ENCODE assay signal across 23 mouse cellular contexts in the genomic region with DNA sequence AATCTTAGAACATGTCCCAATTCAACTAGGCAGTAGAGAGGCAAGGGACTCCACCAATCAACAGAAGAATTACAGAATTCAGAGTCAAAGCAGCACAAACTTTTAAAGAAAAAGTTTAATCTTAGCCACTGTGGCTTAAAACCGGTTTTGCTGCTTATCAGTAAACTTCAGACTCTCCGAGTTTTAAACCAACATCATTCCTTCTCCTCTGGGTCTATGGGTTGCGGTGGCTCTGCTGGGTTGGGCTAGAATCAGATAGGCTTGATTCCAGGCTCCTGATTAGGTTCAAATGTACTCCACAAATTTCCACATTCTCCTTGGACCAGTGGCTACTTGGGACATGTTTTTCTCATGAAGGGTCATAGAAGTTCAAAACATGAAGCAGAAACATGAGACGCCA. TPM values are rescaled to one million over a fixed set of nuclear protein-coding genes. Genes with fewer than 3 reads are reported as not detected.
A peak's percentile ranks its signal among the peaks of the same experiment; 100 is the strongest.
DNase-seq lines count a peak whose midpoint lies in the region; ATAC-seq and TF ChIP-seq lines count a peak whose summit lies in the region.
"Had no signal": no experiment of that assay in that cellular context is flagged by ENCODE, and none has a peak within 500 bp of the region (broad histone marks: within the 10 kb centered on the region; RNA-seq: fewer than 3 reads in every experiment).

No protein-coding gene starts in this region.

- TF ChIP-seq CTCF in lung, postnatal 0 days (IDR thresholded peaks at IDR 0.05), result no peak
- no peak for TF ChIP-seq CTCF in MEL (IDR thresholded peaks at IDR 0.05 in 2 of 3, conservative IDR thresholded peaks at IDR 0.05 in 1 of 3; ENCODE audit: control insufficient read depth in 1 of 3, insufficient read depth in 1 of 3, low read depth in 2 of 3, low read length in 3 of 3, poor library complexity in 1 of 3, severe bottlenecking in 1 of 3)

- H3K27ac ChIP-seq in lung, postnatal 0 days (ENCODE audit: low read length), result no peak overlapping the region
- H3K27ac ChIP-seq in MEL (ENCODE audit: control insufficient read depth, low read depth, low read length), result no peak overlapping the region
- no peak overlapping the region for H3K27ac ChIP-seq in forebrain, embryonic 10.5 days
- H3K27ac ChIP-seq: embryonic facial prominence, embryonic 12.5 days; gastrocnemius, adult 2 months; hindbrain, embryonic 10.5 days; hindbrain, embryonic 14.5 days had no signal

- no peak overlapping the region for H3K4me3 ChIP-seq in lung, postnatal 0 days (ENCODE audit: low read depth, low read length)
- H3K4me3 ChIP-seq in MEL (ENCODE audit: control insufficient read depth in 1 of 2, insufficient read depth in 1 of 2, low read depth in 2 of 2, low read length in 2 of 2), result no peak overlapping the region
- no peak overlapping the region for H3K4me3 ChIP-seq in forebrain, embryonic 10.5 days
- H3K4me3 ChIP-seq: embryonic facial prominence, embryonic 12.5 days; gastrocnemius, adult 2 months; heart, embryonic 12.5 days; hindbrain, embryonic 10.5 days had no signal

- no peak for TF ChIP-seq EP300 in lung, postnatal 0 days (IDR thresholded peaks at IDR 0.05)
- TF ChIP-seq EP300 in MEL (IDR thresholded peaks at IDR 0.05; ENCODE audit: low read depth in 1 of 2, low read length in 2 of 2), result peak; percentile 83 to 86

- H3K79me2 ChIP-seq in MEL (ENCODE audit: control insufficient read depth, insufficient read depth, low read length, poor library complexity), result no peaks in the 10 kb centered on the region

- H3K27me3 ChIP-seq in lung, postnatal 0 days (replicated peaks; ENCODE audit: insufficient read depth, low read length), result no peaks in the 10 kb centered on the region
- H3K27me3 ChIP-seq in MEL (ENCODE audit: control insufficient read depth in 1 of 2, insufficient read depth in 2 of 2, low read length in 2 of 2), result peaks cover 0 to 5% of the 10 kb centered on the region in 2 experiments; a peak in 3 of 4 replicates
- no peaks in the 10 kb centered on the region for H3K27me3 ChIP-seq in forebrain, embryonic 10.5 days (ENCODE audit: poor library complexity, severe bottlenecking)
- H3K27me3 ChIP-seq: heart, embryonic 12.5 days had no signal

- no peak for ATAC-seq in lung, postnatal 0 days
- peak; percentile 40; the same call in 1 of the 2 replicates for ATAC-seq in erythroblast, adult 5-6 weeks (replicated peaks; ENCODE audit: low FRiP score, poor library complexity, severe bottlenecking)
- ATAC-seq: activated CD4-positive, CD25-positive, alpha-beta regulatory T cell, adult 4 months; CD4-positive, CD25-positive, alpha-beta regulatory T cell, adult 4 months; forebrain, embryonic 14.5 days had no signal

- H3K9me3 ChIP-seq in lung, postnatal 0 days (ENCODE audit: low read length), result no peaks in the 10 kb centered on the region
- H3K9me3 ChIP-seq in MEL (replicated peaks; ENCODE audit: insufficient read depth, low read length), result no peaks in the 10 kb centered on the region
- H3K9me3 ChIP-seq in forebrain, embryonic 10.5 days, result no peaks in the 10 kb centered on the region
- H3K9me3 ChIP-seq: embryonic facial prominence, embryonic 12.5 days; heart, embryonic 12.5 days; hindbrain, embryonic 10.5 days had no signal

- no peak for TF ChIP-seq POLR2A in MEL (IDR thresholded peaks at IDR 0.05; ENCODE audit: control insufficient read depth in 1 of 2, insufficient read depth in 1 of 2, low read depth in 1 of 2, low read length in 2 of 2, poor library complexity in 1 of 2)

- 39% methylated on average over 4 of the region's 4 CpGs for WGBS in lung, postnatal 0 days
- WGBS in forebrain, embryonic 10.5 days, result 85% methylated on average over 4 of the region's 4 CpGs

- no peaks in the 10 kb centered on the region for H3K36me3 ChIP-seq in lung, postnatal 0 days (ENCODE audit: insufficient read depth, low read length)
- peaks cover 0 to 14% of the 10 kb centered on the region in 2 experiments; a peak in 2 of 4 replicates for H3K36me3 ChIP-seq in MEL (ENCODE audit: control insufficient read depth in 1 of 2, insufficient read depth in 2 of 2, low read length in 2 of 2)
- H3K36me3 ChIP-seq in forebrain, embryonic 10.5 days (replicated peaks), result no peaks in the 10 kb centered on the region
- H3K36me3 ChIP-seq: embryonic facial prominence, embryonic 12.5 days; G1E; heart, embryonic 12.5 days; hindbrain, embryonic 10.5 days had no signal

- DNase-seq in lung, postnatal 0 days (ENCODE audit: low spot score), result peak; percentile 28
- DNase-seq in lung, postnatal 14 days, result no peak
- peak; percentile 67 for DNase-seq in MEL (ENCODE audit: low read depth, low spot score)
- DNase-seq in T-cell, adult 2 months (ENCODE audit: low spot score), result no peak
- no peak for DNase-seq in forebrain, embryonic 10.5 days (ENCODE audit: extremely low spot score, low spot score)
- DNase-seq: adrenal gland, postnatal 14 days; B cell, adult 2 months; cerebellum, adult 18-20 months; cerebellum, adult 9-11 months; cerebellum, postnatal 36 days; embryo, embryonic 11 days; gastrocnemius, adult 2 months; gastrocnemius, postnatal 25 days had no signal

- no peak overlapping the region for H3K9ac ChIP-seq in lung, postnatal 0 days (replicated peaks; ENCODE audit: low read depth)
- no peak overlapping the region for H3K9ac ChIP-seq in MEL (ENCODE audit: control insufficient read depth, low read depth, low read length, poor library complexity, severe bottlenecking)
- H3K9ac ChIP-seq: embryonic facial prominence, embryonic 12.5 days; heart, embryonic 12.5 days; hindbrain, embryonic 14.5 days had no signal

- H3K4me1 ChIP-seq in lung, postnatal 0 days (ENCODE audit: insufficient read depth, low read depth, low read length), result no peaks in the 10 kb centered on the region
- H3K4me1 ChIP-seq in MEL (ENCODE audit: control insufficient read depth in 1 of 2, insufficient read depth in 2 of 2, low read length in 2 of 2), result peaks cover 7 to 14% of the 10 kb centered on the region in 2 experiments
- no peaks in the 10 kb centered on the region for H3K4me1 ChIP-seq in forebrain, embryonic 10.5 days
- H3K4me1 ChIP-seq: embryonic facial prominence, embryonic 12.5 days; heart, embryonic 12.5 days; hindbrain, embryonic 10.5 days had no signal

- no peak for TF ChIP-seq RAD21 in MEL (IDR thresholded peaks at IDR 0.05; ENCODE audit: low read depth, low read length)

- no peak overlapping the region for H3K4me2 ChIP-seq in lung, postnatal 0 days (replicated peaks; ENCODE audit: low read depth, low read length)
- H3K4me2 ChIP-seq: embryonic facial prominence, embryonic 12.5 days; heart, embryonic 12.5 days; hindbrain, embryonic 14.5 days had no signal

TF ChIP-seq in MEL, 35 proteins besides CTCF, POLR2A, EP300 and RAD21:
- TF ChIP-seq TAL1 (IDR thresholded peaks at IDR 0.05; ENCODE audit: low read length) (peak; percentile 67), HCFC1 (IDR thresholded peaks at IDR 0.05; ENCODE audit: low read depth, low read length) (no peak), TCF12 (IDR thresholded peaks at IDR 0.05; ENCODE audit: low read depth, low read length) (peak; percentile 90), ETS1 (IDR thresholded peaks at IDR 0.05; ENCODE audit: low read depth, low read length) (peak; percentile 61), POLR2AphosphoS2 (IDR thresholded peaks at IDR 0.05; ENCODE audit: low read length) (no peak), MYB (IDR thresholded peaks at IDR 0.05; ENCODE audit: low read depth, low read length) (no peak), MXI1 (IDR thresholded peaks at IDR 0.05; ENCODE audit: low read depth, low read length) (peak; percentile 33; the same call in 1 of the 2 replicates), RCOR1 (IDR thresholded peaks at IDR 0.05; ENCODE audit: low read depth, low read length) (peak; percentile 95), MAFK (IDR thresholded peaks at IDR 0.05; ENCODE audit: borderline replicate concordance, low read depth, low read length) (peak; percentile 78; the same call in 1 of the 2 replicates), BHLHE40 (IDR thresholded peaks at IDR 0.05; ENCODE audit: borderline replicate concordance, low read depth, low read length) (0 out of 2 replicates have a peak, but pooled peaks have one; percentile 12), SIN3A (IDR thresholded peaks at IDR 0.05; ENCODE audit: low read length) (peak; percentile 72), ELF1 (IDR thresholded peaks at IDR 0.05; ENCODE audit: low read depth, low read length) (0 out of 2 replicates have a peak, but pooled peaks have one; percentile 19), ZNF384 (IDR thresholded peaks at IDR 0.05; ENCODE audit: low read depth, low read length) (peak; percentile 23; the same call in 1 of the 2 replicates), GATA1 (IDR thresholded peaks at IDR 0.05; ENCODE audit: low read depth, low read length) (peak; percentile 91), TBP (IDR thresholded peaks at IDR 0.05; ENCODE audit: low read depth, low read length) (0 out of 2 replicates have a peak, but pooled peaks have one; percentile 21)

RNA-seq across cellular contexts. Expression of gene Pcf11, which starts 7.6 kb away (rescaled TPM):
- polyA plus RNA-seq in lung, postnatal 0 days (2015; fragmentation: Nextera tagmentation; extraction: Ambion mirVana), result 17.4 and 20.0 TPM in 2 replicates
- 24.7 and 25.6 TPM in 2 replicates for total RNA-seq in MEL (2012; rRNA removed)
- polyA plus RNA-seq in MEL (2012; ENCODE audit: insufficient read depth in 1 of 2, insufficient read length in 2 of 2, low read depth in 1 of 2, low replicate concordance in 2 of 2, missing spikeins in 1 of 2), result 10 to 100 TPM; 34.0 to 60.3 TPM
- total RNA-seq in erythroblast, adult 5-6 weeks (2015; ENCODE audit: low replicate concordance), result 119 and 186 TPM in 2 replicates
- total RNA-seq in erythroblast, adult 5-6 weeks (2017; ENCODE audit: low replicate concordance), result 118 and 141 TPM in 2 replicates
- polyA plus RNA-seq in forebrain, embryonic 10.5 days (2016; fragmentation: Nextera tagmentation; extraction: Ambion mirVana), result 20.6 and 20.7 TPM in 2 replicates

RNA-seq across cellular contexts. Expression of gene Ankrd42, which starts 40.4 kb away (rescaled TPM):
- 6.5 and 8.6 TPM in 2 replicates for polyA plus RNA-seq in lung, postnatal 0 days (2015; fragmentation: Nextera tagmentation; extraction: Ambion mirVana)
- total RNA-seq in MEL (2012; rRNA removed), result 0.75 and 1.1 TPM in 2 replicates
- 1 to 10 TPM in 1 of 2 experiments, not detected in 1; 1.4 TPM for polyA plus RNA-seq in MEL (2012; ENCODE audit: insufficient read depth in 1 of 2, insufficient read length in 2 of 2, low read depth in 1 of 2, low replicate concordance in 2 of 2, missing spikeins in 1 of 2)
- total RNA-seq in erythroblast, adult 5-6 weeks (2015; ENCODE audit: low replicate concordance), result not detected in 2 replicates
- 0.77 and 0.84 TPM in 2 replicates for total RNA-seq in erythroblast, adult 5-6 weeks (2017; ENCODE audit: low replicate concordance)
- 10.1 and 10.7 TPM in 2 replicates for polyA plus RNA-seq in forebrain, embryonic 10.5 days (2016; fragmentation: Nextera tagmentation; extraction: Ambion mirVana)
- total RNA-seq: granulocyte monocyte progenitor cell, adult 5-6 weeks had no signal
- polyA plus RNA-seq: activated CD4-positive, CD25-positive, alpha-beta regulatory T cell, adult 4 months had no signal

Comparison
In these comparisons a context has a peak if more than half of its experiments do, and no peak if none do; other contexts are left out.
1. DNase-seq: peak in lung, postnatal 0 days (single experiment) and MEL (single experiment); none in lung, postnatal 14 days (single experiment), T-cell, adult 2 months (single experiment) and forebrain, embryonic 10.5 days (single experiment).